Mouse (Mus musculus) heart, adult 2 months (tissue): ENCODE measurements around the gene Vpreb2. TPM values are rescaled to one million over a fixed set of nuclear protein-coding genes. Genes with fewer than 3 reads are reported as not detected.
"Not testable (repeated sequence)": the region's sequence is repeated elsewhere in the genome, so short reads cannot be mapped to it uniquely, and the experiment has no call there.

ENCODE experiments used
- DNase-seq, 2 experiments: peaks; one replicate each; pipeline ENCODE4 v3.0.0; 2021
- H3K27ac ChIP-seq: fragments of 200-600 bp; 2 replicates; pipeline ENCODE4 v1.8.1; 2022
- H3K27me3 ChIP-seq: fragments of 200-500 bp; 2 replicates; pipeline ENCODE4 v1.6.1; 2012; ENCODE audit warnings: mild to moderate bottlenecking, low read length, inconsistent platforms, mixed read lengths; ENCODE audit not compliant: control insufficient read depth, insufficient read depth
- H3K36me3 ChIP-seq: fragments of 200-500 bp; 2 replicates; pipeline ENCODE4 v1.6.1; 2012; ENCODE audit warnings: low read length, inconsistent platforms; ENCODE audit not compliant: control insufficient read depth, insufficient read depth
- H3K4me1 ChIP-seq: fragments of 200-500 bp; 2 replicates; pipeline ENCODE4 v1.6.1; 2011; ENCODE audit warnings: low read length; ENCODE audit not compliant: control insufficient read depth, insufficient read depth
- H3K4me3 ChIP-seq: fragments of 200-600 bp; 2 replicates; pipeline ENCODE4 v1.8.1; 2022
- H3K79me2 ChIP-seq: fragments of 200-500 bp; replicated peaks from 2 replicates; pipeline ENCODE4 v1.6.1; 2012; ENCODE audit warnings: mild to moderate bottlenecking, inconsistent platforms, low read length, moderate library complexity, mixed read lengths; ENCODE audit not compliant: control insufficient read depth, insufficient read depth
- H3K9ac ChIP-seq: fragments of 200-500 bp; 2 replicates; pipeline ENCODE4 v1.6.1; 2012; ENCODE audit warnings: low read depth, mild to moderate bottlenecking, control low read depth, inconsistent platforms, low read length, mixed read lengths
- CTCF ChIP-seq: fragments of 200-600 bp; IDR thresholded peaks from 2 replicates; pipeline ENCODE4 v1.8.1; 2022; ENCODE audit warnings: antibody characterized with exemption, mild to moderate bottlenecking, moderate library complexity
- EP300 ChIP-seq: fragments of 200-500 bp; IDR thresholded peaks from 2 replicates; pipeline ENCODE4 v1.6.1; 2011; ENCODE audit warnings: low read depth, low read length, control low read depth; ENCODE audit not compliant: insufficient read depth
- POLR2A ChIP-seq: fragments of 200-500 bp; IDR thresholded peaks from 2 replicates; pipeline ENCODE4 v1.6.1; 2011; ENCODE audit warnings: mild to moderate bottlenecking, low read depth, low read length, control low read depth; ENCODE audit not compliant: insufficient read depth
- WGBS: fragments of 180-500 bp; shearing (Covaris S2); methylation state at CpG from one replicate; pipeline ENCODE4 v1.1.7; 2018; 5-methylcytosine and 5-hydroxymethylcytosine counted together
- intact Hi-C: fragments of 180-260 bp; cut with DNase I; formaldehyde crosslinking; loops from one replicate; pipeline ENCODE4 v1.15.1; 2025
- polyA plus RNA-seq: library from polyadenylated mRNA; depleted of rRNA; stranded (reverse); fragments of >200 nt; gene quantifications from 2 replicates; pipeline ENCODE4 v1.2.3, GENCODE M21; 2012
- total RNA-seq, 2 experiments: library from RNA; stranded (reverse); gene quantifications; 2 replicates each; pipeline ENCODE4 v1.2.3; 2021

Gene Vpreb2
- total and polyA plus RNA-seq, 3 experiments: not detected

DNA sequence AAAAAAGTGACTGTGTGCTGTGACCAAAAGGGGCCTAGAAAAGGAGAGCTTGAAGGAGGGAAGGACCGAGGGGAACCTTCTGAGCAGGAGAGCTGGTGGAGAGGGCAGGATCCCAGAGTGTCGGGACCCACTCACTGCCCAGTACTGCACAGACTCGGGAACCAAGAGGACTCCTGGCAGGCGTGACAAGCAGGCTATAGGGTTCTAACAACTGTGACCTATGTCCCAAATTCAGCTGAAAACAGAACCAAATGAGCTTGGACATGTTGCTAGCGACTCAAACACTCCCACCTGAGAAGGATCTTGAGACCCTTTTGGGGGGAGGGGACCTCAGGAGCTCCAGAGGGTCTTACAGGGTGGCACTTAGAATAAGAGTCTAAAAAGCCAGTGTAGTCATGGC is 4.8 kb downstream of the Vpreb2 start:
- WGBS: 63% methylated on average over 5 of the region's 5 CpGs
- no peak for DNase-seq
- Histone ChIP-seq H3K4me3 (no peak overlapping the region), H3K4me1 (no peaks in the 10 kb centered on the region), H3K36me3 (no peaks in the 10 kb centered on the region), H3K27ac (no peak overlapping the region), H3K79me2 (no peaks in the 10 kb centered on the region), H3K27me3 (no peaks in the 10 kb centered on the region), H3K9ac (no peak overlapping the region)
- intact Hi-C loops: no loop called here
- TF ChIP-seq POLR2A (no peak), EP300 (no peak), CTCF (no peak)

DNA sequence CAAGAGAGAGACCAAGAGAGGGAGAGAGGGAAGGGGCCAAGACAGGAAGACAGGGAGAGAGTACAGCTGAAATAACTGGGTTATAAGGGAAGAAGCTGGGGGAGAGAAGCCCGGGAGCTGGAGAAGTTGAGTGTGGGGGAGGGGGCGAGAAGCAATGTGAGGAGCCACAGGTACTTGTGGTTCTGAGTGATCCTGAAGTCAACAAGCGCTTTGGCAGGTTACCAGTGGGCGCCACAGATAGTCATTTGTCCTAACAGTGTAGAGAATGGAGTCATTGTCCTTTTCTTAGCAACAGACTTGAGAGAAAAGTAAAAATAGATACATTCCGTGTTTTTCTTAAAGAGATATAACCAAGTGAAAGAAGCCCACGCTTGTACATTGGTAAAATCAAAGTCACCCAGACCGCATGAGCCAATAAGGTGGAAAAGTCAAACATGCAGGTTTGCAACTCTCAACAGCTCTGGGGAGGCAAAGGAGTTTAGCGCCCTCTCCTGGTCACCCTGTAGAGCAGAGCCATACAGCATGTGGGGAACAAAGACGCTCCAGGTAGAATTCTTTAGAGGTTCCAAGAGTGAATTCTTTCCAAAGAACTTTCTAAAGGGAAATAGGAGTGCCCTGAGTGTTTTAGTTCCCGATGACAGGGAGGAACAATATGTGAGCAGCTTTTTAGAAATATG is 6.4 kb downstream of the Vpreb2 start:
- Histone ChIP-seq H3K27ac (no peak overlapping the region; the same call in 1 of the 2 replicates), H3K4me3 (no peak overlapping the region), H3K4me1 (no peaks in the 10 kb centered on the region), H3K9ac (no peak overlapping the region), H3K27me3 (no peaks in the 10 kb centered on the region), H3K36me3 (no peaks in the 10 kb centered on the region), H3K79me2 (no peaks in the 10 kb centered on the region)
- intact Hi-C loops: loop anchor here (1.0 kb wide), 1 partner anchor 75 kb away; the partner anchor contains the start of gene Ess2
- 35% methylated on average over 10 of the region's 10 CpGs for WGBS
- DNase-seq: peak; percentile 35 to 47
- TF ChIP-seq EP300: 0 out of 2 replicates have a peak, but pooled peaks have one; percentile 27
- peak; percentile 95 for TF ChIP-seq CTCF
- no peak for TF ChIP-seq POLR2A

DNA sequence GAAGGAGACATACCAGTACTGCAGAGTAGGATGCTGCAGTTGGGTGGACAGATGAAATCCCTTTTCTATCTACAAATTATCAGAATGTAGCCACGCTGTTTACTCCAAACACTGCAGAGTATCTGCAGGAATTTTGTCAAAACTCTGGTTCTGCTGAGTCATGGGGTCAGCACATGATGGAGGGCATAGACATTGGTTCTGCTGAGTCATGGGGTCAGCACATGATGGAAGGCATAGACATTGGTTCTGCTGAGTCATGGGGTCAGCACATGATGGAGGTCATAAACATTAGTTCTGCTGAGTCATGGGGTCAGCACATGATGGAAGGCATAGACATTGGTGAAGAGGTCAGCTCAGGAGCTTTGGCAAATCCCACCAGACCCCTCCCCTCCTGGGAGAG is 7.5 kb downstream of the Vpreb2 start:
- Histone ChIP-seq H3K9ac (no peak overlapping the region), H3K36me3 (no peaks in the 10 kb centered on the region), H3K79me2 (no peaks in the 10 kb centered on the region), H3K4me3 (no peak overlapping the region), H3K27ac (no peak overlapping the region), H3K4me1 (no peaks in the 10 kb centered on the region), H3K27me3 (no peaks in the 10 kb centered on the region)
- no peak for TF ChIP-seq POLR2A
- TF ChIP-seq CTCF: no peak
- no peak for TF ChIP-seq EP300
- 70% methylated on average over 1 of the region's 1 CpGs for WGBS
- no peak for DNase-seq
- intact Hi-C loops: no loop called here

DNA sequence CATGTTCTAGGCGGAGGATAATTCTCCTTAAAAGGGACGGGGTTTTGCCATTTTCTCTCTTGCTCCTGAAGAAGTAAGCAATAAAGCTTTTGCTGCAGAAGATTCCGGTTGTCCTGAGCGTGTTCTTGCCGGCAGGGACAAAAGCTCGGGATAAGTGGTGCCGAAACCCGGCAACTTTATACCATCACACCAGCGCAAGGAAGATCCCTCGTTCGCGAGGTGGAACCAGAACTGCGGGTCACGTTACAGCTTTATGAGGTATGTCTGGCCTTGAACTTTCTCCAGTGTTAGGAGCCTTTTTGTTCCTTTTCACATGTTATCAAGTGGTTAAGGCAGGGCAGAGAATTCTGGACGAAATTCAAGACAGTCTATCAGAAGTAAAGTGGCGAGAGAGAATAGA is 12.1 kb downstream of the Vpreb2 start:
- H3K4me1 ChIP-seq, H3K27ac ChIP-seq, H3K9ac ChIP-seq, H3K4me3 ChIP-seq, intact Hi-C loops, DNase-seq, H3K36me3 ChIP-seq, H3K27me3 ChIP-seq, H3K79me2 ChIP-seq: not testable (repeated sequence)
- 92% methylated on average over 16 of the region's 16 CpGs for WGBS

DNA sequence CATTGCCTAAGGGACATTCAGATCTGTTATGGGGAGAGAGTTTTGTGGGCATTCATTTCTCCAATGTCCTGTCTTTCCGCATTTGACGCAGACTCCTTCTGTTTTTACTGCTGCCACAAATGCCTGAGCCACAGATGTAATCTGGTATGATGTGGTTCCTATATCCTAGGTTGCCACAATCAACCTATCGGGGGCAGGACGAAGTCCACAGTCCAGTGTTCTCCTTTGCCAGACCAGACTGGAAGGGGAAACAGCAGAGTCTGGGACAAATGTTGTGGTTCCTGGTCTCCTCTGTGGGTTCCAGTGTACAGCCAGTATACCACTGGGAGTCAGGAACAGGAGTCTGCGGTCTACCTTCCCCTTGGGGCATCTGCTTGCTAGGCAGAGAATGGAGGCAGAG is 19.4 kb downstream of the Vpreb2 start:
- Histone ChIP-seq H3K4me3 (no peak overlapping the region), H3K9ac (no peak overlapping the region), H3K27me3 (no peaks in the 10 kb centered on the region), H3K4me1 (no peaks in the 10 kb centered on the region), H3K79me2 (no peaks in the 10 kb centered on the region), H3K36me3 (no peaks in the 10 kb centered on the region), H3K27ac (no peak overlapping the region)
- intact Hi-C loops: no loop called here
- WGBS: 91% methylated on average over 5 of the region's 5 CpGs
- no peak for DNase-seq
- TF ChIP-seq POLR2A (no peak), EP300 (no peak), CTCF (no peak)

DNA sequence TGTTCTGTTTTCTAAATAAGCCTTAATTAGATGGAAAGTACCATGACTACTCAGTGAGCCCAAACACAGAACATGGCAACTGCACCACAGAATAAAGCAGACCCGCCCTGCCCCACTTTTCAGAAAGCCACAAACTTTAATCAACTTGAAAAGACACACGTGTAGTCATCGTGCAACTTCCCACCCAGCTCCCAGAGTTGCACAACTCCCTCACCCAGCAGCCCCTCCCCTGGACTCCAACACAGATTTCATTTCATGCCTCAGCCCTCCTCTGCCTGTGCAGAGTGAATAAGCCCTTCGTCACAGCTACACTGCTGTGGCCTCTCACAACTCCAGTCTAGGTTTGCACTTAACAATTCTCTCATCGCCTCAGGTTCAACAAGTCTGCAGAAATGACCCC is 24.4 kb downstream of the Vpreb2 start:
- no peak for DNase-seq
- Histone ChIP-seq H3K36me3 (no peaks in the 10 kb centered on the region), H3K79me2 (no peaks in the 10 kb centered on the region), H3K9ac (no peak overlapping the region), H3K27ac (no peak overlapping the region), H3K4me3 (no peak overlapping the region), H3K4me1 (no peaks in the 10 kb centered on the region), H3K27me3 (no peaks in the 10 kb centered on the region)
- WGBS: 75% methylated on average over 5 of the region's 5 CpGs
- intact Hi-C loops: no loop called here
- TF ChIP-seq POLR2A (no peak), EP300 (no peak), CTCF (no peak)
